Mouse (Mus musculus): Measurements from ENCODE around the gene Krba1. TPM values are rescaled to one million over a fixed set of nuclear protein-coding genes. Genes with fewer than 3 reads are reported as not detected.

The Krba1 gene
- 12.1 and 29.5 TPM in 2 replicates for polyA plus RNA-seq (2012; rRNA removed; ENCODE audit: low replicate concordance)

GRCm38 (mm10) chr6:48395105-48396007, at the start of gene Krba1:
Gene Krba1, plus strand, starts transcription at chr6:48395586.

GRCm38 (mm10) chr6:48445181-48446101, 50.1 kb downstream of the Krba1 start, which contains the start of gene Zfp467:
Gene Zfp467, minus strand, starts transcription at chr6:48445825.

GRCm38 (mm10) chr6:48447929-48448328, 52.5 kb downstream of the Krba1 start, which contains the start of gene Sspo:
Gene Sspo, plus strand, starts transcription at chr6:48448229.

Other genes starting within 250 kb of the Krba1 start
- 43.6 and 50.0 TPM in 2 replicates for gene Zfp467, start 50.2 kb downstream of the Krba1 start, polyA plus RNA-seq (2012; rRNA removed; ENCODE audit: low replicate concordance)
- gene Sspo, start 52.6 kb downstream of the Krba1 start, polyA plus RNA-seq (2012; rRNA removed; ENCODE audit: low replicate concordance): 2.0 and 4.5 TPM in 2 replicates
- 42.6 and 79.5 TPM in 2 replicates for gene Atp6v0e2, start 142.0 kb downstream of the Krba1 start, polyA plus RNA-seq (2012; rRNA removed; ENCODE audit: low replicate concordance)
- gene Lrrc61, start 159.2 kb downstream of the Krba1 start, polyA plus RNA-seq (2012; rRNA removed; ENCODE audit: low replicate concordance): 23.2 and 24.6 TPM in 2 replicates
- gene Rarres2, start 177.2 kb downstream of the Krba1 start, polyA plus RNA-seq (2012; rRNA removed; ENCODE audit: low replicate concordance): 338 and 562 TPM in 2 replicates
- not detected in 2 replicates for gene Gm45021, start 194.0 kb downstream of the Krba1 start, polyA plus RNA-seq (2012; rRNA removed; ENCODE audit: low replicate concordance)
- 36.2 and 55.2 TPM in 2 replicates for gene Repin1, start 198.3 kb downstream of the Krba1 start, polyA plus RNA-seq (2012; rRNA removed; ENCODE audit: low replicate concordance)
- 0.68 TPM in 1 of 2 replicates, not detected in the other for gene Gm44965, start 198.4 kb downstream of the Krba1 start, polyA plus RNA-seq (2012; rRNA removed; ENCODE audit: low replicate concordance)
- gene Zfp775, start 206.5 kb downstream of the Krba1 start, polyA plus RNA-seq (2012; rRNA removed; ENCODE audit: low replicate concordance): 5.0 and 6.3 TPM in 2 replicates
- gene AI854703, start 231.2 kb downstream of the Krba1 start, polyA plus RNA-seq (2012; rRNA removed; ENCODE audit: low replicate concordance): 1.4 and 2.3 TPM in 2 replicates

Measured in subcutaneous adipose tissue, adult 2 months (tissue).